Mouse (Mus musculus) ovary, postnatal 36 days (tissue): ENCODE measurements around the gene Rgs5.

Experiments used
- DNase-seq: peaks from one replicate; pipeline ENCODE4 v3.0.0; 2022; ENCODE audit warnings: low spot score, mixed read lengths

Gene Rgs5

GRCm38 (mm10) chr1:169726319-169726718 is 71.0 kb downstream of the Rgs5 start:
- DNase-seq, result no peak

- no peak for DNase-seq
Measured at GRCm38 (mm10) chr1:169730599-169731100, 75.3 kb downstream of the Rgs5 start.

GRCm38 (mm10) chr1:169736139-169736538 is 80.8 kb downstream of the Rgs5 start:
- DNase-seq, result no peak

- DNase-seq, result no peak
Measured at GRCm38 (mm10) chr1:169737231-169737630, 81.9 kb downstream of the Rgs5 start.

GRCm38 (mm10) chr1:169741147-169741546 is 85.8 kb downstream of the Rgs5 start:
- DNase-seq, result no peak
